Mouse (Mus musculus) testis, adult 2 months (tissue): ENCODE data around the gene Arhgap45.

Experiments used
- CTCF ChIP-seq: fragments of 200-500 bp; IDR thresholded peaks from 2 replicates; pipeline ENCODE4 v1.5.1; 2012; ENCODE audit warnings: low read depth, mild to moderate bottlenecking, inconsistent platforms, low read length, moderate library complexity; ENCODE audit not compliant: control insufficient read depth, insufficient read depth, insufficient replicate concordance
- POLR2A ChIP-seq: fragments of 200-500 bp; IDR thresholded peaks from 2 replicates; pipeline ENCODE4 v1.6.1; 2012; ENCODE audit warnings: low read depth, mild to moderate bottlenecking, inconsistent platforms, low read length, moderate library complexity; ENCODE audit not compliant: control insufficient read depth

GRCm38 (mm10) chr10:79984871-79985270 lies 31.6 kb upstream of the Arhgap45 start:
- TF ChIP-seq CTCF (no peak), POLR2A (peak; percentile 26; the same call in 1 of the 2 replicates)
